Mouse (Mus musculus) liver, adult 2 months (tissue): ENCODE measurements around the gene Utrn. TPM values are rescaled to one million over a fixed set of nuclear protein-coding genes. Genes with fewer than 3 reads are reported as not detected.
"Not testable (repeated sequence)": the region's sequence is repeated elsewhere in the genome, so short reads cannot be mapped to it uniquely, and the experiment has no call there.

Experiments used
- DNase-seq: peaks from one replicate; pipeline ENCODE4 v3.0.0-alpha.2; 2011; ENCODE audit warnings: low read depth, low spot score; ENCODE audit errors: extremely low read depth
- H3K27ac ChIP-seq: fragments of 200-500 bp; replicated peaks from 2 replicates; pipeline ENCODE4 v1.5.1; 2012; ENCODE audit warnings: low read depth, mild to moderate bottlenecking, control low read depth, inconsistent platforms, low read length; ENCODE audit not compliant: insufficient read depth
- H3K27me3 ChIP-seq: fragments of 200-500 bp; 2 replicates; pipeline ENCODE4 v1.6.1; 2012; ENCODE audit warnings: mild to moderate bottlenecking, moderate library complexity, low read length, inconsistent platforms; ENCODE audit not compliant: control insufficient read depth, insufficient read depth
- H3K36me3 ChIP-seq: fragments of 200-500 bp; 2 replicates; pipeline ENCODE4 v1.6.1; 2012; ENCODE audit warnings: low read length, inconsistent platforms; ENCODE audit not compliant: control insufficient read depth, insufficient read depth
- H3K4me1 ChIP-seq: fragments of 200-500 bp; 2 replicates; pipeline ENCODE4 v1.6.1; 2011; ENCODE audit warnings: low read length; ENCODE audit not compliant: control insufficient read depth, insufficient read depth
- H3K4me3 ChIP-seq: fragments of 200-500 bp; 2 replicates; pipeline ENCODE4 v1.5.1; 2011; ENCODE audit warnings: low read depth, mild to moderate bottlenecking, control low read depth, low read length, moderate library complexity; ENCODE audit not compliant: insufficient read depth
- H3K79me2 ChIP-seq: fragments of 200-500 bp; 2 replicates; pipeline ENCODE4 v1.6.1; 2012; ENCODE audit warnings: inconsistent platforms, mild to moderate bottlenecking, low read length, moderate library complexity; ENCODE audit not compliant: control insufficient read depth, insufficient read depth
- H3K9ac ChIP-seq: fragments of 200-500 bp; 2 replicates; pipeline ENCODE4 v1.6.1; 2012; ENCODE audit warnings: low read depth, mild to moderate bottlenecking, control low read depth, inconsistent platforms, low read length
- CTCF ChIP-seq: fragments of 200-500 bp; IDR thresholded peaks from 2 replicates; pipeline ENCODE4 v1.5.1; 2011; ENCODE audit warnings: low read depth, low read length, control low read depth
- POLR2A ChIP-seq: fragments of 200-500 bp; IDR thresholded peaks from 2 replicates; pipeline ENCODE4 v1.6.1; 2011; ENCODE audit warnings: low read length, control low read depth; ENCODE audit not compliant: insufficient read depth; ENCODE audit errors: extremely low read depth
- WGBS: fragments of 180-500 bp; shearing (Covaris S2); methylation state at CpG from one replicate; pipeline ENCODE4 v1.1.7; 2018; 5-methylcytosine and 5-hydroxymethylcytosine counted together
- polyA plus RNA-seq: library from polyadenylated mRNA; depleted of rRNA; stranded (reverse); fragments of >200 nt; gene quantifications from 2 replicates; pipeline ENCODE4 v1.2.3, GENCODE M21; 2012
- total RNA-seq: library from RNA; depleted of rRNA; stranded (reverse); fragments of >200 nt; gene quantifications from 2 replicates; pipeline ENCODE4 v1.2.3, GENCODE M21; 2014

The Utrn gene
- total and polyA plus RNA-seq, 2 experiments, result 5.9 to 25.7 TPM

DNA sequence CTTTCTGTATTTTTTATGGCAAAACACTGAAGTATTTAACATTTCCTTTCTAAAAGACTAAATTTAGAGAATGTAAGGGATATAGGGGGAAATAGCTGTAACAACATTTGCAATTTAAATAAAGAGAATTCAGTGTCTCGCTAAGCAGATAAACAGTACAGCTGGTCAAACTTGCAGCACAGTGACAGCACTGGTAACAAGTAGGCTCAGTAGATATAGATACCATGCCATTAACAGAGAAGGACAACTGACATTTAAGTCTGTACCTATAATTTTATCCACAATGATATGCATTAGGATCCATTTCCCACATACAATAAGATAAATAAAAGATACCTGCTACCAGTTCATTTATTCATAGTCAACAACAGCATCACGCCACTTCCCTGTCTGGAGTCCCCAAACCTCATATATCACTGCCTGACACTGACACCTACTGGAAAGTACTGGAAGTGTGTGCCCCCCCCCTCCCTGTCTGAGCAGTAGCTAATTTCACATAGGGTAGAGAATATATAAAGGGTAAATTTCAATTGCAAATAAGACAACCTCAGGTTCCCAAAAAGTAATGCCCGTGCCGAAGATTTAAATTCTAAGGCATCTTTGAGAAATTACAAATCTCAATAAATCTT is 256.8 kb downstream of the Utrn start:
- Histone ChIP-seq H3K27ac (no peak overlapping the region), H3K9ac (no peak overlapping the region), H3K36me3 (peaks cover 3% of the 10 kb centered on the region; the same call in 1 of the 2 replicates), H3K79me2 (no peaks in the 10 kb centered on the region; the same call in 1 of the 2 replicates), H3K4me1 (no peaks in the 10 kb centered on the region; the same call in 1 of the 2 replicates), H3K4me3 (no peak overlapping the region), H3K27me3 (no peaks in the 10 kb centered on the region)
- peak; percentile 62 for TF ChIP-seq CTCF
- TF ChIP-seq POLR2A, result no peak
- peak; percentile 19 for DNase-seq
- 40% methylated on average over 4 of the region's 4 CpGs for WGBS

DNA sequence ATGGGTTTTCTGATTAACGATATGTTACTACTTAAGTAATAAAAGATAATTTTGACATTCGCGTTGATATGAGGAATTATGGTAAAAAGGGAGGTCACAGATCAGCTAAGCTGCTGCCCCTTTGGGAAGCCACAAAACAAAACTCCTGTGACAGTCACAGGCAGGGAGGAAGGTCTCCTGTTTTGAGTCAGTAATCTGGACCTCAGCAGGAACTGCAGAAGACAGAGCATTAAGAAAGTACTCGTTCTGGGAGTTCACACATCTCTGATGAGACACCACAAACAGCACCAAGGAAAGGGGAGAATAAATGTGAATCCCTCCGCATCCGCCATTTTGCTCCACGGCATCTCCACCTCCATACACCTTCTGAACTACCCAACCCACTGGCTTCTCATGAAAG is 259.3 kb downstream of the Utrn start:
- Histone ChIP-seq H3K4me3 (no peak overlapping the region), H3K36me3 (no peaks in the 10 kb centered on the region), H3K4me1 (no peaks in the 10 kb centered on the region; the same call in 1 of the 2 replicates), H3K27ac (no peak overlapping the region), H3K79me2 (no peaks in the 10 kb centered on the region; the same call in 1 of the 2 replicates), H3K9ac (no peak overlapping the region), H3K27me3 (no peaks in the 10 kb centered on the region)
- no peak for TF ChIP-seq POLR2A
- no peak for TF ChIP-seq CTCF
- no peak for DNase-seq
- 84% methylated on average over 7 of the region's 7 CpGs for WGBS

GRCm38 (mm10) chr10:12608634-12609033 is 260.5 kb downstream of the Utrn start:
- H3K36me3 ChIP-seq, result 0 out of 2 replicates have a peak, but pooled peaks cover 1% of the 10 kb centered on the region
- DNase-seq, result no peak
- H3K79me2 ChIP-seq, result no peaks in the 10 kb centered on the region; the same call in 1 of the 2 replicates

DNA sequence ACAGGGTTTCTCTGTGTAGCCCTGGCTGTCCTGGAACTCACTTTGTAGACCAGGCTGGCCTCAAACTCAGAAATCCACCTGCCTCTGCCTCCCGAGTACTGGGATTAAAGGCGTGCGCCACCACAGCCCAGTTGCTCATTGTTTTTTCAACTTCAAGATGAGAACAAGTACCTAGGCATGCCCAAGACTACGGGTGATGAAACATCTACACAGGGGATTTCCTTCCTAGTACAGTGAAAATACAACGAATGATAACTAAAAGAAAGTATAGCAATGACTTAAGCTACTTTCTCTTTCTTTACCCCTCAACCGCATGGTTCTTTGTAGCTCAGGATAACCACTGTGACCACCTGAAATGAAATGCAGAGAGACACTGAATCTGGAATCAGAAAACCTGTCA is 262.0 kb downstream of the Utrn start:
- not testable (repeated sequence) for H3K36me3 ChIP-seq, DNase-seq, H3K27me3 ChIP-seq, H3K4me1 ChIP-seq, H3K4me3 ChIP-seq, H3K79me2 ChIP-seq, H3K27ac ChIP-seq, H3K9ac ChIP-seq
- WGBS, result 93% methylated on average over 6 of the region's 6 CpGs

More at GRCm38 (mm10) chr10:12608634-12609033, 260.5 kb downstream of the Utrn start:
- Histone ChIP-seq H3K4me3 (no peak overlapping the region), H3K27me3 (no peaks in the 10 kb centered on the region), H3K9ac (no peak overlapping the region), H3K4me1 (no peaks in the 10 kb centered on the region; the same call in 1 of the 2 replicates), H3K27ac (no peak overlapping the region)
- TF ChIP-seq CTCF, result no peak
- no peak for TF ChIP-seq POLR2A

- Histone ChIP-seq H3K4me1 (no peaks in the 10 kb centered on the region), H3K4me3 (no peak overlapping the region), H3K36me3 (no peaks in the 10 kb centered on the region), H3K9ac (no peak overlapping the region), H3K27me3 (no peaks in the 10 kb centered on the region), H3K27ac (no peak overlapping the region), H3K79me2 (no peaks in the 10 kb centered on the region)
- TF ChIP-seq CTCF (no peak), POLR2A (no peak)
- WGBS, result 93% methylated on average over 2 of the region's 2 CpGs
- DNase-seq, result no peak
Measured at GRCm38 (mm10) chr10:12595379-12595778, 273.8 kb downstream of the Utrn start.

DNA sequence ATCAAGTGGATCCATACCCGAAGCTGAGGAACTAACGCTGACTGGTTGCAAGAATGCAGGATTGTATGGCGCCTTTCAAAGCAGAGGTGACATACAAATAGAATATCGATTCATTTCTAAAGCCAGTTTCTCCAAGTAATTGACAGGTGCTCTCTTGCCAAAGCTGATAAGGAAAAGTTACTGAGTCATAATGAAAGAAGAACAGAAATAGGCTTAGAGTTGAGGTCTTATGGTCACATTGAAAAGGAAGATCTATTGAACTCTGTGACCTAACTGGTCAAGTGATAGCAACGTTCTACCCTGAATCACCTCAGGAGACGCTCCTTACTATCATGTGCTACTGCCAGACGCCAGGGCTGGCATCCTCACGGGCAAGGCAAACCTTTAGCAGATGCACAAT is 274.2 kb downstream of the Utrn start:
- 93% methylated on average over 8 of the region's 8 CpGs for WGBS
- Histone ChIP-seq H3K4me1 (no peaks in the 10 kb centered on the region), H3K36me3 (no peaks in the 10 kb centered on the region), H3K79me2 (no peaks in the 10 kb centered on the region), H3K27me3 (no peaks in the 10 kb centered on the region), H3K4me3 (no peak overlapping the region), H3K9ac (no peak overlapping the region), H3K27ac (no peak overlapping the region)
- TF ChIP-seq CTCF (no peak), POLR2A (no peak)
- DNase-seq, result no peak
